Comparison of ENCODE assay signal across 10 mouse cellular contexts in genomic region chr8:72683572-72684099, GRCm38 (mm10). TPM values are rescaled to one million over a fixed set of nuclear protein-coding genes. Genes with fewer than 3 reads are reported as not detected.
DNase-seq lines count a peak whose midpoint lies in the region; ATAC-seq and TF ChIP-seq lines count a peak whose summit lies in the region.
"Not testable (repeated sequence)": the region's sequence is repeated elsewhere in the genome, so short reads cannot be mapped to it uniquely, and the experiment has no call there.
"Had no signal": no experiment of that assay in that cellular context is flagged by ENCODE, and none has a peak within 500 bp of the region (broad histone marks: within the 10 kb centered on the region; RNA-seq: fewer than 3 reads in every experiment).

No protein-coding gene starts in this region.

- not testable (repeated sequence) for TF ChIP-seq POLR2A in CH12.LX (IDR thresholded peaks at IDR 0.05; ENCODE audit: low read depth, low read length)

- not testable (repeated sequence) for H3K27me3 ChIP-seq in CH12.LX (replicated peaks); heart, embryonic 10.5 days (ENCODE audit: insufficient read depth, poor library complexity, severe bottlenecking); liver, embryonic 12.5 days (replicated peaks)
- peaks cover 10% of the 10 kb centered on the region for H3K27me3 ChIP-seq in G1E (ENCODE audit: insufficient read depth, low read length)

- dilution Hi-C loops in CH12.LX (cut with MboI; ENCODE audit: extremely low pct_ligation_motif_present, extremely low pct_unique_long_range_greater_than_20kb, low sequenced_read_pairs), result not testable (repeated sequence)

- 89% methylated on average over 5 of the region's 5 CpGs for WGBS in heart, embryonic 10.5 days
- WGBS in liver, embryonic 12.5 days (ENCODE audit: insufficient replicate concordance), result 62% methylated on average over 5 of the region's 5 CpGs

- DNase-seq in CH12.LX (ENCODE audit: extremely low read depth); G1E (ENCODE audit: low spot score); heart, embryonic 10.5 days (ENCODE audit: low spot score); layer of hippocampus, adult 2 months (ENCODE audit: low spot score in 2 of 2): not testable (repeated sequence)
- peak; percentile 39 for DNase-seq in brain, adult 2 months (ENCODE audit: low read depth, low spot score)
- DNase-seq in telencephalon, adult 2 months (ENCODE audit: low read depth, low spot score), result peak; percentile 39

- not testable (repeated sequence) for H3K4me3 ChIP-seq in CH12.LX (replicated peaks in 1 of 3; ENCODE audit: low read depth in 2 of 3, low read length in 2 of 3, poor library complexity in 1 of 3); G1E (ENCODE audit: low read depth, low read length); heart, embryonic 10.5 days; layer of hippocampus, adult 2 months; liver, embryonic 12.5 days

- H3K4me2 ChIP-seq in CH12.LX (ENCODE audit: insufficient read depth, low read depth, poor library complexity, severe bottlenecking); liver, embryonic 12.5 days: not testable (repeated sequence)

- H3K79me2 ChIP-seq in CH12.LX (replicated peaks; ENCODE audit: control insufficient read depth, extremely low read depth, insufficient read depth, poor library complexity, severe bottlenecking), result not testable (repeated sequence)

- ATAC-seq in G1E (ENCODE audit: extremely low read depth, insufficient number of reproducible peaks, low FRiP score, poor library complexity, severe bottlenecking), result peak; percentile 41
- not testable (repeated sequence) for ATAC-seq in liver, embryonic 12.5 days

- H3K4me1 ChIP-seq in CH12.LX (ENCODE audit: control insufficient read depth in 1 of 2, insufficient read depth in 2 of 2), result peaks cover 15 to 25% of the 10 kb centered on the region in 2 experiments
- H3K4me1 ChIP-seq in G1E (ENCODE audit: insufficient read depth, low read depth, low read length), result peaks cover 20% of the 10 kb centered on the region
- not testable (repeated sequence) for H3K4me1 ChIP-seq in heart, embryonic 10.5 days; liver, embryonic 12.5 days

- H3K9ac ChIP-seq in CH12.LX (ENCODE audit: insufficient read depth, low read depth); liver, embryonic 12.5 days: not testable (repeated sequence)

- not testable (repeated sequence) for TF ChIP-seq RAD21 in CH12.LX (IDR thresholded peaks at IDR 0.05; ENCODE audit: low read depth, low read length)

- TF ChIP-seq EP300 in CH12.LX (IDR thresholded peaks at IDR 0.05; ENCODE audit: low read length), result not testable (repeated sequence)

- not testable (repeated sequence) for H3K36me3 ChIP-seq in CH12.LX (replicated peaks in 1 of 2; ENCODE audit: control insufficient read depth in 1 of 2, insufficient read depth in 1 of 2, low read length in 1 of 2); G1E (replicated peaks); heart, embryonic 10.5 days; liver, embryonic 12.5 days

- TF ChIP-seq CTCF in CH12.LX (conservative IDR thresholded peaks at IDR 0.05 in 1 of 2, IDR thresholded peaks at IDR 0.05 in 1 of 2; ENCODE audit: low read depth in 2 of 2, low read length in 2 of 2); G1E (IDR thresholded peaks at IDR 0.05; ENCODE audit: low read depth, low read length); layer of hippocampus, adult 2 months (conservative IDR thresholded peaks at IDR 0.05): not testable (repeated sequence)

- peak overlapping the region; percentile 1; the same call in 1 of the 2 replicates for H3K27ac ChIP-seq in CH12.LX (ENCODE audit: insufficient read depth, low read depth)
- peak overlapping the region; percentile 36; the same call in 1 of the 2 replicates for H3K27ac ChIP-seq in heart, embryonic 10.5 days
- H3K27ac ChIP-seq in layer of hippocampus, adult 2 months, result peak overlapping the region; percentile 21; the same call in 1 of the 2 replicates
- H3K27ac ChIP-seq in liver, embryonic 12.5 days, result 0 out of 2 replicates have a peak overlapping the region, but pooled peaks have one; percentile 33

- in situ Hi-C loops in CH12.LX (cut with MboI; ENCODE audit: low pct_ligation_motif_present, low pct_unique_long_range_greater_than_20kb, low sequenced_read_pairs), result loop anchor here (5.0 kb wide), 1 partner anchor 64 kb away; no protein-coding TSS in a partner anchor

- H3K9me3 ChIP-seq in CH12.LX (replicated peaks; ENCODE audit: low read length); G1E (replicated peaks); heart, embryonic 10.5 days; liver, embryonic 12.5 days (replicated peaks): not testable (repeated sequence)

TF ChIP-seq in CH12.LX, 34 proteins besides CTCF, POLR2A, EP300 and RAD21:
- TF ChIP-seq TBP (conservative IDR thresholded peaks at IDR 0.05; ENCODE audit: low read depth, low read length), result 0 out of 2 replicates have a peak, but pooled peaks have one; percentile 22

RNA-seq across cellular contexts. Expression of gene Nwd1, which starts 37.1 kb away (rescaled TPM):
- 0.04 TPM in 1 of 2 replicates, not detected in the other for total RNA-seq in CH12.LX (2012; rRNA removed)
- total RNA-seq in CH12.LX (2014; rRNA removed), result not detected in 2 replicates
- polyA plus RNA-seq in CH12.LX (2012; ENCODE audit: insufficient read length, low read depth), result not detected in 2 replicates
- not detected in 2 replicates for total RNA-seq in G1E (2014; fragmentation: Nextera tagmentation)
- total RNA-seq in G1E (2017), result 0.06 and 0.16 TPM in 2 replicates
- polyA plus RNA-seq in G1E (2012), result 0.05 TPM in 1 of 2 replicates, not detected in the other
- polyA plus RNA-seq in heart, embryonic 10.5 days (2016; fragmentation: Nextera tagmentation; extraction: Ambion mirVana), result 0.01 and 0.04 TPM in 2 replicates
- total RNA-seq in layer of hippocampus, adult 2 months (2021), result 10 to 100 TPM; 51.1 to 52.1 TPM
- 0.01 TPM in 1 of 2 replicates, not detected in the other for polyA plus RNA-seq in liver, embryonic 12.5 days (2016; fragmentation: Nextera tagmentation; extraction: Ambion mirVana)
- polyA plus RNA-seq: activated CD4-positive, CD25-positive, alpha-beta regulatory T cell, adult 4 months; embryonic facial prominence, embryonic 11.5 days; erythroblast, embryonic 14.5 days had no signal

RNA-seq across cellular contexts. Expression of gene Sin3b, which starts 39.4 kb away (rescaled TPM):
- total RNA-seq in CH12.LX (2012; rRNA removed), result 148 and 183 TPM in 2 replicates
- total RNA-seq in CH12.LX (2014; rRNA removed), result 120 and 132 TPM in 2 replicates
- polyA plus RNA-seq in CH12.LX (2012; ENCODE audit: insufficient read length, low read depth), result 109 and 118 TPM in 2 replicates
- total RNA-seq in G1E (2014; fragmentation: Nextera tagmentation), result 73.8 and 82.2 TPM in 2 replicates
- 186 and 202 TPM in 2 replicates for total RNA-seq in G1E (2017)
- polyA plus RNA-seq in G1E (2012), result 58.9 and 64.7 TPM in 2 replicates
- polyA plus RNA-seq in heart, embryonic 10.5 days (2016; fragmentation: Nextera tagmentation; extraction: Ambion mirVana), result 151 and 158 TPM in 2 replicates
- 100 to 1,000 TPM; 171 to 181 TPM for total RNA-seq in layer of hippocampus, adult 2 months (2021)
- 73.0 and 80.0 TPM in 2 replicates for polyA plus RNA-seq in liver, embryonic 12.5 days (2016; fragmentation: Nextera tagmentation; extraction: Ambion mirVana)
